Mouse (Mus musculus) erythroblast, adult 5-6 weeks (primary cell): ENCODE measurements at regions not wholly inside any gene's neighbourhood (a gene's known extent, or its start where the extent isn't known, plus 50 kb on each side); places are given as distances from the start of the nearest gene placed in this dataset.

Experiments used
- ATAC-seq: replicated peaks from 2 replicates; pipeline ENCODE4 v1.8.0; 2016; ENCODE audit warnings: moderate number of reproducible peaks, mild to moderate bottlenecking, moderate TSS enrichment, inconsistent platforms; ENCODE audit not compliant: poor library complexity, low FRiP score, severe bottlenecking

- ATAC-seq, result no peak
Measured at GRCm38 (mm10) chr15:34775714-34776113, 418.0 kb upstream of the 9430069I07Rik start.

GRCm38 (mm10) chr15:34751746-34752145, 394.1 kb upstream of the 9430069I07Rik start:
- no peak for ATAC-seq

GRCm38 (mm10) chr15:34751021-34751420, 393.3 kb upstream of the 9430069I07Rik start:
- ATAC-seq, result no peak

- ATAC-seq, result no peak
Measured at GRCm38 (mm10) chr15:34747111-34747510, 389.4 kb upstream of the 9430069I07Rik start.

GRCm38 (mm10) chr15:34743130-34743782, 385.6 kb upstream of the 9430069I07Rik start:
- peak; percentile 69; the same call in 1 of the 2 replicates for ATAC-seq

- no peak for ATAC-seq
Measured at GRCm38 (mm10) chr15:34741488-34741887, 383.8 kb upstream of the 9430069I07Rik start.
